Mouse (Mus musculus) spleen, postnatal 10 days (tissue): ENCODE results near the gene 1700003F12Rik.
A peak's percentile ranks its signal among the peaks of the same experiment; 100 is the strongest.

Experiments
- DNase-seq, 2 experiments: peaks; one replicate each; pipeline ENCODE4 v3.0.0; 2021 to 2022; ENCODE audit warnings: low spot score in 2 of 2

Gene 1700003F12Rik

DNA sequence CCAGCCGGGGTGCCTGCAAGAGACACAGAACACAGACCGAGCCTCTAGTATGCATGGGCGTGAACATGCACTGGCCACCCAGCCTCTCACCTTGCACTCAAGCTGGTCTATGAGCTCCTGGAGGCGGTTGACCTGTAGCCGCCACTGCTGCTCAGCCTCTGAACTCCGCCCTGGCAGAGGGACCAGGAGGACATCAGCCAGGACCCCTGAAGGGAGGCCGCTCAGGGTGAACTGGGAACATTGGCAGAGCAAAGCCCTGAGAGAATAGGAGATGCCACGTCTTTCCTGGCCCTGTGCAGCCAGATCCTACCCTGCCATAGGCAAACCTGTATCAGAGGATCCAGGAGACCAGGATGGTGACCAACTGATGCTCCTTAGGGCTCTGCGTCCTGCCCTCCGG lies at the start of gene 1700003F12Rik:
Gene 1700003F12Rik (plus strand): TSS at position 375 of the 400 bp plus-strand sequence.
- DNase-seq: no peak

DNA sequence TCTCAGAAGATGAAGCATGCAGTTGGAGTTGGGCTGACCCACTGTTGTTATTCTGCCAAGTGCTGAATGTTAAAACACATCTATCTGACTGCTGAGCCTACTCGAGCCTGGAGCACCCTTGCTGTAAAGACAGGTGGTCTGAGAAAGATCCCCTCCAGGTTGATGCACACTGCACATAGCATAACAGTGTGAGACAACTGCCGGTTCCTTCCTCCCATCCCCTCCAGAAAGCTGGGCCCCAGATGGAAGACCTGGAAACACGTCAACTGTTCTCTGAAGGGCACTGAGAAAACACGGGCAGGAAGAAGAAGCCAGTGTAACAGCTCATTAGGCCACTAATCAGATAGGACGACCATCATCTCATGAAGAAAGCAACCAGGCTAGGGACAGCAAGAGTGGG lies 48.3 kb upstream of the 1700003F12Rik start:
- DNase-seq: no peak

GRCm38 (mm10) chr2:154499717-154500247 lies 47.1 kb upstream of the 1700003F12Rik start:
- no peak for DNase-seq

- DNase-seq: no peak
These were observed 46.1 kb upstream of the 1700003F12Rik start for GRCm38 (mm10) chr2:154500758-154501157.

- no peak for DNase-seq
These were observed 39.8 kb upstream of the 1700003F12Rik start for GRCm38 (mm10) chr2:154507076-154507475.

GRCm38 (mm10) chr2:154507566-154508283 lies 39.2 kb upstream of the 1700003F12Rik start:
- no peak for DNase-seq

GRCm38 (mm10) chr2:154508450-154508849 lies 38.4 kb upstream of the 1700003F12Rik start:
- no peak for DNase-seq

DNA sequence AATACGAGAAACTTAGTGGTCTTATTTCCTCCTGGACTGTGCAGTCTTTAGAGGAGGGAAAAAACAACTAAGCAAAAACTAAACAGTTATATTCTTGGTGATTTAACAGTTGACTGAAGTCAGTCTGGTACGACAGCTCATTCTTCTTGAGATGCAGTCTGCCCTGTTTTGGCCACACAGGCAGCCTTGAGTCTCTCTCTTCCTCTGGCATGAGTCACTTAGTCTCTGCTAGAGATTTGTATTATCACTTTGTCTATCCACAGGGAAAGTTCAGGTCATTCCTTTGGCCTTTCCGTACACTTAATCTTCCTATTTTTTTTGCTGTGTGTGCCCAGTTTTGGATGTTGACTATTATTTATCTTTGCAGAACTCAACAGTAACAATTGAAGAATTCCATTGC lies 36.7 kb upstream of the 1700003F12Rik start:
- no peak for DNase-seq

DNA sequence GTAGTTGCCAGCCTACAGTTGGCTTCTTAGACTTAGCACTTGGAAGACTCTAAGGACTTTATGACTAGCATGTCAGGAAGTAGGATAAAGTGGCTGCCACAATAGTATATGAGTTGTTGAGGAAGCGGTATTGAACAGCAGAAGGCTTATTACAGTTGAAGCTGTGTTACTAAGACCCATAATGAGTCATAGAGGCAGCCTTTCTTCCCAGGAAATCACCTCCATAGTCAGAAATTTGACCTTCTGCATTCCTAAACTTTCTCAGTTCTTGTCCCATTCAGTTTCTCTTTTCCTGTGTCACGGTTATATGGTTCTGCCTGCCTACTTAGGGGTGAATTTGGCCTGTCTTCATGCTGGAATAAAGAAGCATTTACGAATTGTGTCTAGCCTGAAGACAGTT lies 29.9 kb upstream of the 1700003F12Rik start:
- no peak for DNase-seq

- DNase-seq: no peak
These were observed 29.5 kb upstream of the 1700003F12Rik start for GRCm38 (mm10) chr2:154517424-154517823.

- no peak for DNase-seq
These were observed 25.4 kb upstream of the 1700003F12Rik start for GRCm38 (mm10) chr2:154521449-154521848.

GRCm38 (mm10) chr2:154522334-154522733 lies 24.6 kb upstream of the 1700003F12Rik start:
- no peak for DNase-seq

- DNase-seq: no peak
These were observed 21.6 kb upstream of the 1700003F12Rik start for GRCm38 (mm10) chr2:154525285-154525684.

- no peak for DNase-seq
These were observed 20.4 kb upstream of the 1700003F12Rik start for GRCm38 (mm10) chr2:154526531-154526930.

DNA sequence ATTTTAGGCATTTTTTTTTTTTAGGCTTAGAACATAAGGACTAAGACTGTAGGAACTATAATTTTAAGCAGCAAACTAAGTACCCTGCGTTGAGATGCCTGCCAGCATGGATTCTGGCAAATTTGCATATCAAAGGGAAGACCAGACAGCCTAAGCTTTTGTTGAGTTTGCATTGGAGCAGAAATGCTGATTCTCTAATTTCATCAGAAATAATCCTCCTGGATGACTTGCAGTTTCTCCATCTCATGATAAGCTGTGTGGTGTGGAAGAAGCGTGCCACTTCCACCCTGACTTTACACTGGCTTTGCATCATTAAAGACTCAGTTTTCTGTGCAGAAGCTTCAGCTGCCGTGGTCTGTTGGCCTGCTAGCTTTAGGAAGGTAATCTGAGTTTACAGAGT lies 14.0 kb upstream of the 1700003F12Rik start:
- DNase-seq: no peak

- no peak for DNase-seq
These were observed 12.1 kb upstream of the 1700003F12Rik start for GRCm38 (mm10) chr2:154534704-154535270.

DNA sequence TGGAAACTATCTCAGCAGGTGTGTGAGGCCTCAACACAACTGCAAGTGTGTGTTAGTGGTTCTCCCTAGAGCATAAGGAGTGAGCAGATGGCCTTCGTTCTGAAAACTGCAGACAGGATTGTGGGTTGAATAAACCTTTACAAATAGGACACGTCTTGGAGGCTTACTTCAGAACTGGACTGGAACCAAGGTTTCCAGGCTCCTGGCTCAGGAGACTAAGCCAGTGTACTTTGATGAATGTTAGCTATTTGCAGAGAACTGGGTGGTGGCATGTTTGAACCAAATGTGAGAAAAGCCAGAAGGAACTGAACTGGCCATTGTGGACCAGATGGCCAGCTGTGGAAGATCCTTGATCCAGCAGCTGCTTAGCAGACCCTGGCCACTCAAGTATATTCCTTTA lies 8.6 kb upstream of the 1700003F12Rik start:
- DNase-seq: no peak

DNA sequence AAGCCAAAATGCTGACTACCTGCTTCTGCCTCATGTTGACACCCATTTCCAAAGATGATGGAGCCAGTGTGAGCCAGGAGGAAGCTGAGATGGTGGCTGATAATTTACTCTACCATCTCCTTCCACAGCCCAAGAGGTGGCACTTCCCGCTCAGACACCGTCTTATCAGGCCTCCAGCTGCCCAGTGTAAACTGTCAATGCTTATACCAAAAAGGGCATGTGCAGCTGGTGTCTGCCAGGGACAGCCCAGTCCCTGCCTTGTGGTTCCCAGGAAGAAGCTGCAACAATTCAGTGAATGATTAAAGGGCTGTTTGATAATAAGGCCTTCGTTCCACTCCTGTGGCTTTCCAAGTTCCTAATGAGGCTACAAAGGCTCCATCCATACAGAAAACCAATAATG lies 8.2 kb upstream of the 1700003F12Rik start:
- DNase-seq: no peak

DNA sequence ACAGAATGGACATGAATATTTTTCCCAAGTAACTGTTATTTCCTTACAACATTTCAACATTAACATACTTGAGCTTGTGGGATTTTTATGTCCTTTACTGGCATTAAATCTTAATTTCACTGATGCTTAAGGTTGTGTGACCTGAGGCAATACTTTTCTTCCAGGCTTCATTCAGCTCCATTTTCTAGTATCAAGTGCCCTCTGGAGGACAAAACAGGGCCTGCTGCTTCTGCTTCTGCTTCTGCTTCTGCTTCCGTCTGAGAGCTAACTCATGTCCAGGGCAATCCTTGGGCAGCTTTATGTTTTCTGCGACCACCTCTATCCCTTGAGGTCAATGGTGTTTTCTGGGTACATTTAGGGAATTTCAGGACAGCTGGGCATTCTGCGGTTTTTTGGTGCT lies 7.2 kb upstream of the 1700003F12Rik start:
- DNase-seq: peak in 1 of 2 experiments; percentile 55

DNA sequence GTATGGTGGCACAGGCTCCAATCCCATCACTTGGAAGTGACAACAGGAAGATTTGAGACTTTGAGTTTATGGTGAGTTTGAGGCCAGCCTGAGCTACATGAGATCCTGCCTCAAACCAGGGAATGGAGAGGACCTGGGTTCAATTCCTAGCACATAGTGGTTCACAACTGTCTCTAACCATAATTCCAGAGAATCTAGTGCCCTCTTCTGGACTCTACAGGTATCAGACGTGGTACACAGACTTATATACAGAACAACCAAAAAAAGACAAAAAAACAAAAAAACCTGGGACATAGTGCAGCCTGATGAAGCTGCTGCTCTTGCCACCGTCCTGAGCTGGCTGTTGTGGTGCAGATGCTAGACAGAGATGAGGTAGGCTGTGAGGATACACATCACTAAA lies 5.3 kb upstream of the 1700003F12Rik start:
- no peak for DNase-seq

DNA sequence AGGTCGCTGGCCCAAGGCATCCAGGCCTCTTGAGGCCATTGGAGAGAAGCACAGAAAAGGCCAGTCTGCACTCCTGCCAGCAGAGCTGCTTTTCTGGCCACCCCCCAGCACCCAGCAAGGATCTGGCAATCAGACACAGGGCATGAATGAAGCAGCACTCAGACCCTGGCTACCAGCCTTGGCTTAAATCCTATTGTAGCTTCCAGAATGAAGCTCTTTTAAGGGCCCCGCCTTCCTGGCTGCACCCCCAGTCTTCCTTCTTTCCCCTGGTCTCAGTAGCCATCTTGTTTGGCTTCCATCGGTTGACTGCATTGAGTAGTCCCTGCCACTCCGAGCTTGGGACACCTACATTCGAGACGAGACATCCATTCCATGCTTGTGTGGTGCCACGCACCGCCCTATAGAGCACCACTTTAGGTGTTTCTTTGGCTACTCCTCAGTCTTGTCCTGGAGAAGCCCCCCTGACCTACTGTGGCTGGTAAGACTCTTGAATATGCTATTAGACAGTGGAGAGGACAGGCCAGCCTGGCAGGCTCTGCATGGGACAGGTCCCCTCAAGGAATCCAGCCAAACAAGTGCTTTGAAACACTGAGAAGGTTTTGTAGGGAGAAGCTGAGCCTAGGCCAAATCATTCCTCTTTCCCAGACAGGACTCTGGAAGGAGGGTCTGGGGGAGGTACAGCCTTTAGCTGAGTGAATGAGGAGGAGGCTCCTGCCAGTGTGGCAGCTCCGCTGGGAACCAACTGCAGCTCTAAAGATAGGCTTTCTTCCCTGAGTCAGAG lies 3.1 kb upstream of the 1700003F12Rik start:
- DNase-seq: no peak

GRCm38 (mm10) chr2:154548688-154549087 lies 1.8 kb downstream of the 1700003F12Rik start:
- peak in 1 of 2 experiments; percentile 39 for DNase-seq
